Mouse (Mus musculus) hindbrain, embryonic 14.5 days (tissue): Measurements from ENCODE around the gene Lrrn4cl. TPM values are rescaled to one million over a fixed set of nuclear protein-coding genes. Genes with fewer than 3 reads are reported as not detected.
"Not testable (repeated sequence)": the region's sequence is repeated elsewhere in the genome, so short reads cannot be mapped to it uniquely, and the experiment has no call there.

ENCODE experiments used
- ATAC-seq: fragments of 200-750 bp; cut with Nextera tagmentation; 2 replicates; pipeline ENCODE4 v1.8.0; 2017; ENCODE audit warnings: moderate number of reproducible peaks, mild to moderate bottlenecking, moderate TSS enrichment, moderate library complexity; ENCODE audit not compliant: low FRiP score
- DNase-seq: peaks from one replicate; pipeline ENCODE4 v3.0.0-alpha.2; 2015; ENCODE audit warnings: low spot score
- H3K27ac ChIP-seq: fragments of 300-500 bp; sonication (generic); 2 replicates; pipeline ENCODE4 v1.5.1; 2014; ENCODE audit warnings: mild to moderate bottlenecking, moderate library complexity
- H3K27me3 ChIP-seq: fragments of 300-500 bp; sonication (generic); 2 replicates; pipeline ENCODE4 v1.6.1; 2014; ENCODE audit warnings: mild to moderate bottlenecking, low read length, mixed read lengths; ENCODE audit not compliant: control insufficient read depth, insufficient read depth
- H3K36me3 ChIP-seq: fragments of 300-500 bp; sonication (generic); replicated peaks from 2 replicates; pipeline ENCODE4 v1.6.1; 2014; ENCODE audit not compliant: control insufficient read depth, insufficient read depth
- H3K4me1 ChIP-seq: fragments of 300-500 bp; sonication (generic); replicated peaks from 2 replicates; pipeline ENCODE4 v1.6.1; 2014; ENCODE audit warnings: antibody characterized with exemption, low read length, mixed read lengths; ENCODE audit not compliant: control insufficient read depth, insufficient read depth
- H3K4me2 ChIP-seq: fragments of 300-500 bp; sonication (generic); replicated peaks from 2 replicates; pipeline ENCODE4 v1.6.1; 2014; ENCODE audit warnings: mild to moderate bottlenecking, moderate library complexity
- H3K4me3 ChIP-seq: fragments of 300-500 bp; sonication (generic); replicated peaks from 2 replicates; pipeline ENCODE4 v1.5.1; 2014; ENCODE audit warnings: mild to moderate bottlenecking, low read length
- H3K9ac ChIP-seq: fragments of 300-500 bp; sonication (generic); 2 replicates; pipeline ENCODE4 v1.6.1; 2014
- H3K9me3 ChIP-seq: fragments of 300-500 bp; sonication (generic); 2 replicates; pipeline ENCODE4 v1.6.1; 2016; ENCODE audit warnings: low read length; ENCODE audit not compliant: control insufficient read depth
- WGBS: fragments of 180-500 bp; shearing (Covaris S2); extraction: QIAGEN DNeasy Blood & Tissue Kit; methylation state at CpG from one replicate; pipeline ENCODE4 v1.1.7; 2014; 5-methylcytosine and 5-hydroxymethylcytosine counted together
- polyA plus RNA-seq: library from polyadenylated mRNA; unstranded; fragments of >200 nt; fragmentation: Nextera tagmentation; extraction: Ambion mirVana; gene quantifications from 2 replicates; pipeline ENCODE4 v1.2.1, GENCODE M21; 2014

The Lrrn4cl gene
- polyA plus RNA-seq, 1 experiment from 2014 or later, result 1.1 TPM

DNA sequence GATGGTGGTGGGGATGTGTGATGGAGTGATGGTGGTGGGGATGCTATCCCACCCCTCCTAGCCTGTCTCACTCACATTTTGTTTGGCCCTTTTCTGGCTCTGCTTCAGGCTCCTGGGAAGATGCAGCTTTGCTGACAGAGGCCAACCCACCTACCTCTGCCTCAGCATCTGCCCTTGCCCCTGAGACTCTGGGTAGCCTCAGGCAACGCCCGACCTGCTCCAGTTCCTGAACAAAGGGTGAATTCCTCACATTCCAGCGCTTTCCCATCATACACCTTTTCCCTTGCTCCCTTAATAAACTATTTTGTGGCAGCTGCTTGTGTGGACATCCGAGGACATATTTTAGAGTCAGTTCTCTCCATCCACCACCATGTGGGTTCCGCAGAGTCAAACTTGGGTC, 2.2 kb upstream of the Lrrn4cl start:
- 86% methylated on average over 5 of the region's 5 CpGs for WGBS
- H3K27ac ChIP-seq, result no peak overlapping the region
- no peak overlapping the region for H3K9ac ChIP-seq
- no peak overlapping the region for H3K4me3 ChIP-seq
- no peaks in the 10 kb centered on the region for H3K9me3 ChIP-seq
- H3K27me3 ChIP-seq, result no peaks in the 10 kb centered on the region; the same call in 1 of the 2 replicates
- ATAC-seq (no peak), DNase-seq (no peak)
- peaks cover 52% of the 10 kb centered on the region for H3K36me3 ChIP-seq
- no peak overlapping the region for H3K4me2 ChIP-seq
- no peaks in the 10 kb centered on the region for H3K4me1 ChIP-seq

GRCm38 (mm10) chr19:8851639-8852038, 1.1 kb downstream of the Lrrn4cl start:
- H3K4me1 ChIP-seq, result no peaks in the 10 kb centered on the region
- no peak overlapping the region for H3K4me2 ChIP-seq
- DNase-seq (no peak), ATAC-seq (no peak)
- no peaks in the 10 kb centered on the region; the same call in 1 of the 2 replicates for H3K27me3 ChIP-seq
- no peak overlapping the region for H3K4me3 ChIP-seq
- no peaks in the 10 kb centered on the region for H3K9me3 ChIP-seq
- WGBS, result 51% methylated on average over 7 of the region's 7 CpGs
- H3K36me3 ChIP-seq, result peaks cover 24% of the 10 kb centered on the region
- no peak overlapping the region for H3K27ac ChIP-seq
- H3K9ac ChIP-seq, result no peak overlapping the region

GRCm38 (mm10) chr19:8852236-8852928, 1.8 kb downstream of the Lrrn4cl start:
- no peaks in the 10 kb centered on the region; the same call in 1 of the 2 replicates for H3K27me3 ChIP-seq
- no peaks in the 10 kb centered on the region for H3K9me3 ChIP-seq
- no peak overlapping the region for H3K27ac ChIP-seq
- WGBS, result 63% methylated on average over 10 of the region's 10 CpGs
- H3K36me3 ChIP-seq, result peaks cover 16% of the 10 kb centered on the region
- no peak overlapping the region for H3K4me2 ChIP-seq
- H3K4me1 ChIP-seq, result no peaks in the 10 kb centered on the region
- no peak overlapping the region for H3K9ac ChIP-seq
- DNase-seq, result no peak
- no peak overlapping the region for H3K4me3 ChIP-seq
- ATAC-seq, result no peak

- ATAC-seq, result no peak
- H3K27me3 ChIP-seq, result no peaks in the 10 kb centered on the region; the same call in 1 of the 2 replicates
- no peak overlapping the region for H3K9ac ChIP-seq
- no peak overlapping the region for H3K4me2 ChIP-seq
- no peaks in the 10 kb centered on the region for H3K4me1 ChIP-seq
- no peaks in the 10 kb centered on the region for H3K9me3 ChIP-seq
- 80% methylated on average over 3 of the region's 3 CpGs for WGBS
- H3K36me3 ChIP-seq, result peaks cover 10% of the 10 kb centered on the region
- H3K27ac ChIP-seq, result no peak overlapping the region
- H3K4me3 ChIP-seq, result no peak overlapping the region
- no peak for DNase-seq
Observed at GRCm38 (mm10) chr19:8853117-8853516, 2.5 kb downstream of the Lrrn4cl start.

DNA sequence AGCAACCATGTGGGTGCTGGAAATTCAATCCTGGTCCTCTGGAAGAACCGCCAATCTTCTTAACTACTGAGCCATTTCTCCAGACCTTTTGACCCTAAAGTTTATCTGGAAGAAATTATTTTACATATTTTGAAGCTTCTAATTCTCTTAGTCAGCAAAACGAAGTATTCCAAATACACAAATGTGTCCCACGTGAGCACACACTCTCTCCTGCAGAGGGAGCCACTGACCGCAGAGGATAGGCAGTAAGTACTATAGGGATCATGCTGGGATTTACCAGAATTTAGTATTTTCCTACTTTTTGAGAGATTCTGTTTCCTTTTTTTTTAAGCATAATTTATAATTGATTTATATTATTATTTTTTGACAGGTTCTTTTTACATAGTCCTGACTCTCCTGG, 7.1 kb downstream of the Lrrn4cl start:
- no peaks in the 10 kb centered on the region for H3K36me3 ChIP-seq
- H3K4me2 ChIP-seq, result no peak overlapping the region
- DNase-seq (no peak), ATAC-seq (no peak)
- H3K9me3 ChIP-seq, result no peaks in the 10 kb centered on the region
- no peaks in the 10 kb centered on the region for H3K27me3 ChIP-seq
- H3K4me1 ChIP-seq, result no peaks in the 10 kb centered on the region
- H3K27ac ChIP-seq, result no peak overlapping the region
- H3K9ac ChIP-seq, result no peak overlapping the region
- H3K4me3 ChIP-seq, result no peak overlapping the region
- WGBS, result 42% methylated on average over 4 of the region's 4 CpGs

GRCm38 (mm10) chr19:8859018-8859417, 8.4 kb downstream of the Lrrn4cl start:
- WGBS, result 23% methylated on average over 1 of the region's 1 CpGs
- Histone ChIP-seq H3K36me3 (no peaks in the 10 kb centered on the region), H3K27me3 (no peaks in the 10 kb centered on the region), H3K9ac (no peak overlapping the region), H3K9me3 (no peaks in the 10 kb centered on the region), H3K4me3 (no peak overlapping the region), H3K4me1 (no peaks in the 10 kb centered on the region), H3K27ac (no peak overlapping the region), H3K4me2 (no peak overlapping the region)
- DNase-seq (no peak), ATAC-seq (no peak)

DNA sequence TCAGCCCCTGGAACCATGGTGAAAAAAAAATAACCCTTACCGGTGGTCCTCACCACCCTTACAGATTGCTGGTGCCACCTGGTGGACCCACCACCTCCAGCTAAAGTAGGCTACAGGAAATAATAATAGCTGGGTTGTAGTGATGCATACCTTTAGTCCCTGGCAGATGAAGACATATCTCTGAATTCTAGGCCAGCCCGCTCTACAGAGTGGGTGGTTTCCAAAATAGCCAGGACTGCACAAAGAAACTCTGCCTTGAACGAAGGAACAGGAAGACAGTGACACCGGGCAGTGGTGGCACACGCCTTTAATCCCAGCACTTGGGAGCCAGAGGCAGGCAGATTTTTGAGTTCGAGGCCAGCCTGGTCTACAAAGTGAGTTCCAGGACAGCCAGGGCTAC, 13.7 kb downstream of the Lrrn4cl start:
- Histone ChIP-seq H3K4me3 (no peak overlapping the region), H3K4me1 (no peaks in the 10 kb centered on the region), H3K27me3 (no peaks in the 10 kb centered on the region), H3K27ac (no peak overlapping the region), H3K36me3 (no peaks in the 10 kb centered on the region), H3K4me2 (no peak overlapping the region), H3K9ac (no peak overlapping the region), H3K9me3 (no peaks in the 10 kb centered on the region)
- WGBS, result 80% methylated on average over 6 of the region's 6 CpGs
- ATAC-seq (no peak), DNase-seq (no peak)

DNA sequence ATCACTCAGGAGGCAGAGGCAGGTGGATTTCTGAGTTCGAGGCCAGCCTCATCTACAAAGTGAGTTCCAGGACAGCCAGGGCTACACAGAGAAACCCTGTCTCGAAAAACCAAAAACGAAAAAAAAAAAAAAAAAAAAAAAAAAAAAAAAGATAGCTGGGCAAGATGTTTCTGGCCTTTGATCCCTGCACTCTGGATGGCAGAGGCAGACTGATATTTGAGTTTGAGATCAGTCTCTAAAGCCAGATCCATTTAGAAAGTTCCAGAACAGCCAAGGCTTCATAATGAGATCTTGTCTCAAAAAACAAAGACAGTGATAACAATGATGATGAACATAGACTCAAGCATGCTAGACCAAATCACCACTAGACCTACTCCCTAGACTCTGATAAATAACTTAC, 19.8 kb downstream of the Lrrn4cl start:
- H3K4me2 ChIP-seq, result peak overlapping the region; percentile 59
- H3K27me3 ChIP-seq, H3K9me3 ChIP-seq, DNase-seq, H3K27ac ChIP-seq, ATAC-seq: not testable (repeated sequence)
- 84% methylated on average over 3 of the region's 3 CpGs for WGBS
- H3K4me3 ChIP-seq, result peak overlapping the region; percentile 59
- peaks cover 10% of the 10 kb centered on the region; the same call in 1 of the 2 replicates for H3K4me1 ChIP-seq
- peaks cover 24% of the 10 kb centered on the region for H3K36me3 ChIP-seq
- peak overlapping the region; percentile 77; the same call in 1 of the 2 replicates for H3K9ac ChIP-seq

DNA sequence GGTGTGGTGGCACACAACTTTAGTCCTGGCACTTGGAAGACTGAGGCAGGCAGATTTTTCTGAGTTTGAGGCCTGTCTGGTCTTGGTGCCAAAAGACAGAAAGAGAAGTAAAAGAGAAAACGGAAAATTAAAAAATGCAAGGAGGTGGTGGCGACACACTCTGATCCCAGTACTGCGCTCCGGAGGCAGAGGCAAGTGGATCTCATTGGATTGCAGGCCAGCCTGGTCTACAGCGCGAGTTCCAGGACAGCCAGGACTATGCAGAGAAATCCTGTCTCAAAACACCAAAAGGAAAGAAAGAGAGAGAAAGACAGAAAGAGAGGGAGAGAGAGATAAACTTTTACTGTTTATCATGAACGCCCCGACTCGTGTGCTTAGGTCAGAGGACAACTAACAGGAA, 20.3 kb downstream of the Lrrn4cl start:
- Histone ChIP-seq H3K9ac (peak overlapping the region; percentile 77), H3K27ac (peak overlapping the region; percentile 83), H3K27me3 (no peaks in the 10 kb centered on the region), H3K4me2 (peak overlapping the region; percentile 59), H3K36me3 (peaks cover 28% of the 10 kb centered on the region), H3K4me3 (peak overlapping the region; percentile 59), H3K9me3 (no peaks in the 10 kb centered on the region), H3K4me1 (peaks cover 10% of the 10 kb centered on the region; the same call in 1 of the 2 replicates)
- DNase-seq (no peak), ATAC-seq (peak; percentile 38)
- 58% methylated on average over 9 of the region's 9 CpGs for WGBS
